In the genomic region with DNA sequence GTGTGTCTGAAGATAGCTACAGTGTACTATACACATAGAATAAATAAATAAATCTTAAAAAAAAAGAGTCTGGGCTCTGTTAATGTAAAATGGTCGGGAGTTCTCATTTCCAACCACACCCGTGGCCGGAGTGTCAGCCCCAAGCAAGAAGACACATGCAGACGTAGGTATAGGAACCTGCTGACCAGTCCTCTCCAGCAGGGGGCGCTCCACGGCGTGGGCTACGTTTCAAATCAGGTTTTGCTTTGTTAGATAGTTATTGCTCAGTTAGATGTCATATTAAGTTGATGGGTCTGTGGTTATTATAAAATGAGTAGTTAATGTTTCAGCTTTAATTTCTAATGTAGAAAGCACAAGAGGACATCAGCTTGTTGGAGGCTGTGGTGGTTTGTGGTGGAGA, we compare ENCODE assay signal across 8 mouse cellular contexts. TPM values are rescaled to one million over a fixed set of nuclear protein-coding genes. Genes with fewer than 3 reads are reported as not detected.
A peak's percentile ranks its signal among the peaks of the same experiment; 100 is the strongest.
DNase-seq lines count a peak whose midpoint lies in the region; ATAC-seq and TF ChIP-seq lines count a peak whose summit lies in the region.

No protein-coding gene starts in this region.

- H3K4me1 ChIP-seq in cerebellum, adult 2 months (ENCODE audit: control insufficient read depth, insufficient read depth, low read length) = no peaks in the 10 kb centered on the region
- H3K4me1 ChIP-seq in ES-Bruce4 (ENCODE audit: control insufficient read depth, insufficient read depth, low read length) = peaks cover 2% of the 10 kb centered on the region
- peaks cover 6% of the 10 kb centered on the region; the same call in 1 of the 2 replicates for H3K4me1 ChIP-seq in forebrain, embryonic 16.5 days (replicated peaks; ENCODE audit: control insufficient read depth, insufficient read depth, low read length)

- no peak overlapping the region for H3K27ac ChIP-seq in cerebellum, adult 2 months (ENCODE audit: insufficient read depth, low read length)
- H3K27ac ChIP-seq in layer of hippocampus, adult 2 months = no peak overlapping the region
- no peak overlapping the region for H3K27ac ChIP-seq in ES-Bruce4 (ENCODE audit: insufficient read depth, low read length)
- H3K27ac ChIP-seq in forebrain, embryonic 16.5 days (ENCODE audit: low read length) = no peak overlapping the region

- TF ChIP-seq EP300 in ES-Bruce4 (IDR thresholded peaks at IDR 0.05; ENCODE audit: insufficient read depth, low read depth, low read length) = no peak

- no peak overlapping the region for H3K9ac ChIP-seq in ES-Bruce4 (ENCODE audit: low read depth, poor library complexity, severe bottlenecking)
- no peak overlapping the region for H3K9ac ChIP-seq in forebrain, embryonic 16.5 days (replicated peaks; ENCODE audit: low read depth, low read length)

- DNase-seq in cerebellum, adult 2 months = peak in 1 of 2 experiments; percentile 15
- DNase-seq in cerebellum, adult 8-10 months = no peak
- DNase-seq in layer of hippocampus, adult 2 months (ENCODE audit: low spot score in 2 of 2) = peak in 1 of 2 experiments; percentile 50
- DNase-seq in layer of hippocampus, adult 9-10 months (ENCODE audit: low spot score) = no peak
- peak; percentile 59 for DNase-seq in embryo, embryonic 10.5 days (ENCODE audit: low spot score)

- 23% methylated on average over 8 of the region's 8 CpGs for WGBS in cerebellum, adult 2 months
- WGBS in forebrain, embryonic 16.5 days = 26% methylated on average over 8 of the region's 8 CpGs

- no peak overlapping the region for H3K4me2 ChIP-seq in forebrain, embryonic 16.5 days (ENCODE audit: low read length)

- ATAC-seq in megakaryocyte progenitor cell, adult 5-6 weeks (replicated peaks; ENCODE audit: poor library complexity) = peak; percentile 70
- ATAC-seq in forebrain, embryonic 16.5 days = no peak

- H3K9me3 ChIP-seq in ES-Bruce4 (replicated peaks; ENCODE audit: control insufficient read depth, insufficient read depth, low read length, poor library complexity, severe bottlenecking) = no peaks in the 10 kb centered on the region
- no peaks in the 10 kb centered on the region for H3K9me3 ChIP-seq in forebrain, embryonic 16.5 days (ENCODE audit: control insufficient read depth, low read length)

- H3K27me3 ChIP-seq in cerebellum, adult 2 months (ENCODE audit: control insufficient read depth, insufficient read depth, low read length) = no peaks in the 10 kb centered on the region
- H3K27me3 ChIP-seq in ES-Bruce4 (ENCODE audit: control insufficient read depth, insufficient read depth, low read length, poor library complexity, severe bottlenecking) = no peaks in the 10 kb centered on the region
- H3K27me3 ChIP-seq in forebrain, embryonic 16.5 days (replicated peaks; ENCODE audit: control insufficient read depth, insufficient read depth, low read length) = no peaks in the 10 kb centered on the region

- no peaks in the 10 kb centered on the region for H3K36me3 ChIP-seq in ES-Bruce4 (ENCODE audit: control insufficient read depth, insufficient read depth, low read length, poor library complexity, severe bottlenecking)
- H3K36me3 ChIP-seq in forebrain, embryonic 16.5 days (ENCODE audit: control insufficient read depth, insufficient read depth) = no peaks in the 10 kb centered on the region

- TF ChIP-seq CTCF in cerebellum, adult 2 months (IDR thresholded peaks at IDR 0.05; ENCODE audit: borderline replicate concordance, insufficient read depth, low read depth, low read length) = peak; percentile 64
- TF ChIP-seq CTCF in layer of hippocampus, adult 2 months (conservative IDR thresholded peaks at IDR 0.05) = peak; percentile 92
- peak; percentile 84 for TF ChIP-seq CTCF in ES-Bruce4 (IDR thresholded peaks at IDR 0.05; ENCODE audit: low read depth, low read length)

- TF ChIP-seq POLR2A in cerebellum, adult 2 months (IDR thresholded peaks at IDR 0.05; ENCODE audit: borderline replicate concordance, insufficient read depth, low read length) = no peak
- TF ChIP-seq POLR2A in ES-Bruce4 (IDR thresholded peaks at IDR 0.05; ENCODE audit: insufficient read depth, low read length) = no peak

- H3K4me3 ChIP-seq in cerebellum, adult 2 months (replicated peaks; ENCODE audit: insufficient read depth, low read depth, low read length) = no peak overlapping the region
- H3K4me3 ChIP-seq in layer of hippocampus, adult 2 months = no peak overlapping the region
- no peak overlapping the region for H3K4me3 ChIP-seq in ES-Bruce4 (ENCODE audit: low read depth, low read length)
- no peak overlapping the region for H3K4me3 ChIP-seq in forebrain, embryonic 16.5 days (replicated peaks; ENCODE audit: low read length)

RNA-seq across cellular contexts. Expression of a gene that starts 52.8 kb away (rescaled TPM):
- 18.6 and 19.8 TPM in 2 replicates for polyA plus RNA-seq in cerebellum, adult 2 months (2012; rRNA removed)
- total RNA-seq in layer of hippocampus, adult 2 months (2021) = 10 to 100 TPM; 17.0 to 17.6 TPM
- 35.9 and 37.7 TPM in 2 replicates for polyA plus RNA-seq in ES-Bruce4 (2011; ENCODE audit: insufficient read depth, insufficient read length, low read depth, missing spikeins)
- total RNA-seq in megakaryocyte progenitor cell, adult 5-6 weeks (2015) = 14.7 and 19.0 TPM in 2 replicates
- 32.4 and 33.5 TPM in 2 replicates for total RNA-seq in megakaryocyte progenitor cell, adult 5-6 weeks (2017)
- 32.7 and 33.3 TPM in 2 replicates for polyA plus RNA-seq in forebrain, embryonic 16.5 days (2015; fragmentation: Nextera tagmentation; extraction: Ambion mirVana)
